ENCODE assay signal across 9 mouse cellular contexts in genomic region chr9:15976959-15977663, GRCm38 (mm10).
A peak's percentile ranks its signal among the peaks of the same experiment; 100 is the strongest.
DNase-seq lines count a peak whose midpoint lies in the region; ATAC-seq lines count a peak whose summit lies in the region.
"Had no signal": no experiment of that assay in that cellular context is flagged by ENCODE, and none has a peak within 500 bp of the region (broad histone marks: within the 10 kb centered on the region; RNA-seq: fewer than 3 reads in every experiment).

No protein-coding gene starts in this region.

- no peaks in the 10 kb centered on the region for H3K27me3 ChIP-seq in midbrain, embryonic 12.5 days
- no peaks in the 10 kb centered on the region for H3K27me3 ChIP-seq in midbrain, embryonic 11.5 days (ENCODE audit: control insufficient read depth, insufficient read depth, low read length)
- no peaks in the 10 kb centered on the region for H3K27me3 ChIP-seq in neural tube, embryonic 15.5 days (replicated peaks)
- H3K27me3 ChIP-seq: megakaryocyte, embryonic 14.5 days had no signal

- 64% methylated on average over 12 of the region's 12 CpGs for whole genome bisulfite sequencing in midbrain, embryonic 12.5 days
- WGBS in midbrain, embryonic 11.5 days: 73% methylated on average over 12 of the region's 12 CpGs
- WGBS in neural tube, embryonic 15.5 days: 26% methylated on average over 12 of the region's 12 CpGs

- peak overlapping the region; percentile 35; the same call in 1 of the 2 replicates for H3K27ac ChIP-seq in midbrain, embryonic 12.5 days (replicated peaks)
- no peak overlapping the region for H3K27ac ChIP-seq in midbrain, embryonic 11.5 days (ENCODE audit: low read depth, low read length)
- H3K27ac ChIP-seq in neural tube, embryonic 15.5 days (replicated peaks): 0 out of 2 replicates have a peak overlapping the region, but pooled peaks have one; percentile 37

- H3K9me3 ChIP-seq in midbrain, embryonic 12.5 days: no peaks in the 10 kb centered on the region
- no peaks in the 10 kb centered on the region for H3K9me3 ChIP-seq in midbrain, embryonic 11.5 days (ENCODE audit: control insufficient read depth, low read length)
- no peaks in the 10 kb centered on the region for H3K9me3 ChIP-seq in neural tube, embryonic 15.5 days (replicated peaks)
- H3K9me3 ChIP-seq: megakaryocyte, embryonic 14.5 days had no signal

- no peaks in the 10 kb centered on the region for H3K36me3 ChIP-seq in midbrain, embryonic 12.5 days
- no peaks in the 10 kb centered on the region for H3K36me3 ChIP-seq in midbrain, embryonic 11.5 days (ENCODE audit: control insufficient read depth, insufficient read depth, low read length)
- H3K36me3 ChIP-seq in neural tube, embryonic 15.5 days: no peaks in the 10 kb centered on the region

- peak; percentile 6 for DNase-seq in embryo, embryonic 10.5 days (ENCODE audit: low spot score)
- DNase-seq in embryo, embryonic 10 days (ENCODE audit: low spot score): no peak
- no peak for DNase-seq in midbrain, embryonic 11.5 days (ENCODE audit: low spot score, missing footprints)
- peak; percentile 2 to 9 for DNase-seq in kidney, postnatal 36 days
- no peak for DNase-seq in thymus, postnatal 4 days
- DNase-seq in adrenal gland, adult (ENCODE audit: inconsistent age in 2 of 2, low spot score in 1 of 2): no peak

- ATAC-seq in midbrain, embryonic 12.5 days (ENCODE audit: low FRiP score, low read depth): peak; percentile 68; the same call in 1 of the 2 replicates
- ATAC-seq in midbrain, embryonic 11.5 days (ENCODE audit: low FRiP score): no peak
- peak; percentile 49; the same call in 1 of the 2 replicates for ATAC-seq in neural tube, embryonic 15.5 days (ENCODE audit: low FRiP score)

- H3K4me1 ChIP-seq in midbrain, embryonic 12.5 days: peaks cover 9% of the 10 kb centered on the region; the same call in 1 of the 2 replicates
- no peaks in the 10 kb centered on the region for H3K4me1 ChIP-seq in midbrain, embryonic 11.5 days (ENCODE audit: control insufficient read depth, insufficient read depth, low read length)
- peaks cover 9% of the 10 kb centered on the region for H3K4me1 ChIP-seq in neural tube, embryonic 15.5 days
- H3K4me1 ChIP-seq: megakaryocyte, embryonic 14.5 days had no signal

- H3K4me2 ChIP-seq in midbrain, embryonic 12.5 days (replicated peaks): no peak overlapping the region
- no peak overlapping the region for H3K4me2 ChIP-seq in midbrain, embryonic 11.5 days
- no peak overlapping the region; the same call in 1 of the 2 replicates for H3K4me2 ChIP-seq in neural tube, embryonic 15.5 days

- H3K9ac ChIP-seq in midbrain, embryonic 12.5 days (replicated peaks): no peak overlapping the region
- no peak overlapping the region for H3K9ac ChIP-seq in midbrain, embryonic 11.5 days (ENCODE audit: low read length)
- H3K9ac ChIP-seq in neural tube, embryonic 15.5 days (replicated peaks): no peak overlapping the region

- no peak overlapping the region for H3K4me3 ChIP-seq in midbrain, embryonic 12.5 days
- H3K4me3 ChIP-seq in midbrain, embryonic 11.5 days (ENCODE audit: low read depth, low read length): no peak overlapping the region
- no peak overlapping the region for H3K4me3 ChIP-seq in neural tube, embryonic 15.5 days (replicated peaks)
- H3K4me3 ChIP-seq: megakaryocyte, embryonic 14.5 days had no signal

Comparison
In these comparisons a context has a peak if more than half of its experiments do, and no peak if none do; other contexts are left out.
1. DNase-seq: peak in embryo, embryonic 10.5 days (single experiment) and kidney, postnatal 36 days (2 of 2); none in embryo, embryonic 10 days (single experiment), midbrain, embryonic 11.5 days (single experiment), thymus, postnatal 4 days (single experiment) and adrenal gland, adult (0 of 2).